Mouse (Mus musculus) subcutaneous adipose tissue, adult 2 months (tissue): ENCODE data around the gene Cmpk2. TPM values are rescaled to one million over a fixed set of nuclear protein-coding genes. Genes with fewer than 3 reads are reported as not detected.

Experiments
- polyA plus RNA-seq: library from polyadenylated mRNA; depleted of rRNA; stranded (reverse); fragments of >200 nt; gene quantifications from 2 replicates; pipeline ENCODE4 v1.2.3, GENCODE M21; 2012; ENCODE audit warnings: low replicate concordance; rRNA removed

The Cmpk2 gene
- polyA plus RNA-seq = 9.3 TPM in 2 replicates

GRCm38 (mm10) chr12:26469098-26470041 lies at the start of gene Cmpk2:
Gene Cmpk2 (plus strand): TSS chr12:26469204.

GRCm38 (mm10) chr12:26456028-26456698 lies 12.8 kb upstream of the Cmpk2 start, which contains the start of gene Rsad2:
Gene Rsad2 (minus strand): TSS chr12:26456452.

Other genes starting within 250 kb of the Cmpk2 start
- 21.2 and 36.2 TPM in 2 replicates for gene Rnf144a, start 54.0 kb upstream of the Cmpk2 start, polyA plus RNA-seq
- 5.3 and 6.0 TPM in 2 replicates for gene Rsad2, start 12.8 kb upstream of the Cmpk2 start, polyA plus RNA-seq